Mouse (Mus musculus) MEL (cell line): ENCODE results near the gene Gata2. TPM values are rescaled to one million over a fixed set of nuclear protein-coding genes. Genes with fewer than 3 reads are reported as not detected.

Experiments used
- DNase-seq: peaks from one replicate; pipeline ENCODE4 v3.0.0; 2011; ENCODE audit warnings: low read depth, low spot score
- H3K27ac ChIP-seq: 2 replicates; pipeline ENCODE4 v1.5.1; 2012; ENCODE audit warnings: low read depth, mild to moderate bottlenecking, control low read depth, low read length, moderate library complexity; ENCODE audit not compliant: control insufficient read depth
- H3K27me3 ChIP-seq, 2 experiments: fragments of 150-350 bp in 1 of 2; sonication (generic) in 1 of 2; 2 replicates each; pipeline ENCODE4 v1.6.1; 2012; ENCODE audit warnings: low read length in 2 of 2, mild to moderate bottlenecking in 2 of 2, improper control_type of control experiment in 1 of 2, moderate library complexity in 1 of 2; ENCODE audit not compliant: insufficient read depth in 2 of 2, control insufficient read depth in 1 of 2
- H3K36me3 ChIP-seq, 2 experiments: 2 replicates each; pipeline ENCODE4 v1.6.1; 2012 to 2014; ENCODE audit warnings: low read length in 2 of 2, improper control_type of control experiment in 1 of 2, inconsistent platforms in 1 of 2, mild to moderate bottlenecking in 1 of 2; ENCODE audit not compliant: insufficient read depth in 2 of 2, control insufficient read depth in 1 of 2
- H3K4me1 ChIP-seq, 2 experiments: fragments of 150-350 bp in 1 of 2; sonication (generic) in 1 of 2; 2 replicates each; pipeline ENCODE4 v1.6.1; 2012; ENCODE audit warnings: low read length in 2 of 2, improper control_type of control experiment in 1 of 2, mild to moderate bottlenecking in 1 of 2; ENCODE audit not compliant: insufficient read depth in 2 of 2, control insufficient read depth in 1 of 2
- H3K4me3 ChIP-seq, 2 experiments: fragments of 150-350 bp in 1 of 2; sonication (generic) in 1 of 2; 2 replicates each; pipeline ENCODE4 v1.5.1; 2012; ENCODE audit warnings: low read depth in 2 of 2, low read length in 2 of 2, mild to moderate bottlenecking in 2 of 2, moderate library complexity in 2 of 2, control low read depth in 1 of 2, improper control_type of control experiment in 1 of 2; ENCODE audit not compliant: control insufficient read depth in 1 of 2, insufficient read depth in 1 of 2
- H3K79me2 ChIP-seq: 2 replicates; pipeline ENCODE4 v1.6.1; 2012; ENCODE audit warnings: mild to moderate bottlenecking, low read length, moderate library complexity; ENCODE audit not compliant: control insufficient read depth, poor library complexity, insufficient read depth
- H3K9ac ChIP-seq: 2 replicates; pipeline ENCODE4 v1.6.1; 2012; ENCODE audit warnings: low read depth, mild to moderate bottlenecking, control low read depth, low read length, moderate library complexity; ENCODE audit not compliant: control insufficient read depth, poor library complexity, severe bottlenecking
- H3K9me3 ChIP-seq: fragments of 150-350 bp; sonication (generic); replicated peaks from 2 replicates; pipeline ENCODE4 v1.6.1; 2012; ENCODE audit warnings: mild to moderate bottlenecking, low read length, improper control_type of control experiment, moderate library complexity; ENCODE audit not compliant: insufficient read depth
- CHD1 ChIP-seq: IDR thresholded peaks from 2 replicates; pipeline ENCODE4 v1.6.1; 2012; ENCODE audit warnings: low read depth, mild to moderate bottlenecking, inconsistent platforms, low read length, improper control_type of control experiment
- CHD2 ChIP-seq: IDR thresholded peaks from 2 replicates; pipeline ENCODE4 v1.6.1; 2011; ENCODE audit warnings: low read length, improper control_type of control experiment
- CTCF ChIP-seq, 3 experiments: IDR thresholded peaks in 2 of 3; conservative IDR thresholded peaks in 1 of 3; 2 replicates each; pipeline ENCODE4 v1.5.1; 2011 to 2012; ENCODE audit warnings: low read length in 3 of 3, low read depth in 2 of 3, mild to moderate bottlenecking in 2 of 3, improper control_type of control experiment in 1 of 3, inconsistent platforms in 1 of 3, mixed read lengths in 1 of 3, moderate library complexity in 1 of 3; ENCODE audit not compliant: control insufficient read depth in 1 of 3, insufficient read depth in 1 of 3, poor library complexity in 1 of 3, severe bottlenecking in 1 of 3
- E2F4 ChIP-seq: IDR thresholded peaks from 2 replicates; pipeline ENCODE4 v1.6.1; 2011; ENCODE audit warnings: low read depth, low read length, improper control_type of control experiment, borderline replicate concordance
- ELF1 ChIP-seq: IDR thresholded peaks from 2 replicates; pipeline ENCODE4 v1.6.1; 2014; ENCODE audit warnings: low read depth, mild to moderate bottlenecking, inconsistent platforms, low read length, improper control_type of control experiment, moderate library complexity
- EP300 ChIP-seq, 2 experiments: IDR thresholded peaks; 2 replicates each; pipeline ENCODE4 v1.6.1; 2011; ENCODE audit warnings: improper control_type of control experiment in 2 of 2, low read length in 2 of 2, low read depth in 1 of 2, mild to moderate bottlenecking in 1 of 2
- ETS1 ChIP-seq: IDR thresholded peaks from 2 replicates; pipeline ENCODE4 v1.6.1; 2012; ENCODE audit warnings: low read depth, mild to moderate bottlenecking, inconsistent platforms, low read length, improper control_type of control experiment, moderate library complexity
- GABPA ChIP-seq: IDR thresholded peaks from 2 replicates; pipeline ENCODE4 v1.6.1; 2012; ENCODE audit warnings: low read depth, mild to moderate bottlenecking, inconsistent platforms, low read length, improper control_type of control experiment, moderate library complexity
- HCFC1 ChIP-seq: IDR thresholded peaks from 2 replicates; pipeline ENCODE4 v1.6.1; 2012; ENCODE audit warnings: low read depth, mild to moderate bottlenecking, inconsistent platforms, low read length, improper control_type of control experiment, moderate library complexity
- KAT2A ChIP-seq: conservative IDR thresholded peaks from 2 replicates; pipeline ENCODE4 v1.6.1; 2012; ENCODE audit warnings: low read depth, low read length, improper control_type of control experiment, inconsistent platforms
- MAFK ChIP-seq: IDR thresholded peaks from 2 replicates; pipeline ENCODE4 v1.6.1; 2011; ENCODE audit warnings: low read depth, mild to moderate bottlenecking, low read length, improper control_type of control experiment, borderline replicate concordance
- MAX ChIP-seq: IDR thresholded peaks from 2 replicates; pipeline ENCODE4 v1.6.1; 2011; ENCODE audit warnings: low read length, improper control_type of control experiment
- MEF2A ChIP-seq: IDR thresholded peaks from 2 replicates; pipeline ENCODE4 v1.6.1; 2014; ENCODE audit warnings: low read depth, mild to moderate bottlenecking, inconsistent platforms, low read length, improper control_type of control experiment; ENCODE audit not compliant: poor library complexity, insufficient replicate concordance, severe bottlenecking; ENCODE audit errors: extremely low read depth
- MXI1 ChIP-seq: IDR thresholded peaks from 2 replicates; pipeline ENCODE4 v1.6.1; 2011; ENCODE audit warnings: mild to moderate bottlenecking, low read depth, low read length, improper control_type of control experiment
- MYB ChIP-seq: IDR thresholded peaks from 2 replicates; pipeline ENCODE4 v1.6.1; 2011; ENCODE audit warnings: mild to moderate bottlenecking, low read depth, low read length, improper control_type of control experiment
- MYC ChIP-seq: IDR thresholded peaks from 2 replicates; pipeline ENCODE4 v1.6.1; 2011; ENCODE audit warnings: low read depth, mild to moderate bottlenecking, low read length, improper control_type of control experiment, moderate library complexity
- NELFE ChIP-seq: IDR thresholded peaks from 2 replicates; pipeline ENCODE4 v1.6.1; 2011; ENCODE audit warnings: low read depth, low read length, improper control_type of control experiment
- NRF1 ChIP-seq: IDR thresholded peaks from 2 replicates; pipeline ENCODE4 v1.6.1; 2014; ENCODE audit warnings: low read depth, mild to moderate bottlenecking, inconsistent platforms, low read length, improper control_type of control experiment, moderate library complexity; ENCODE audit not compliant: poor library complexity, insufficient read depth, severe bottlenecking
- POLR2A ChIP-seq, 2 experiments: IDR thresholded peaks; 2 replicates each; pipeline ENCODE4 v1.6.1; 2011 to 2012; ENCODE audit warnings: low read length in 2 of 2, mild to moderate bottlenecking in 2 of 2, control low read depth in 1 of 2, improper control_type of control experiment in 1 of 2, low read depth in 1 of 2, moderate library complexity in 1 of 2; ENCODE audit not compliant: control insufficient read depth in 1 of 2, insufficient read depth in 1 of 2, poor library complexity in 1 of 2
- SIN3A ChIP-seq: IDR thresholded peaks from 2 replicates; pipeline ENCODE4 v1.6.1; 2012; ENCODE audit warnings: low read length, improper control_type of control experiment, inconsistent platforms
- TBP ChIP-seq: IDR thresholded peaks from 2 replicates; pipeline ENCODE4 v1.8.0; 2011; ENCODE audit warnings: low read depth, low read length, improper control_type of control experiment
- TCF12 ChIP-seq: IDR thresholded peaks from 2 replicates; pipeline ENCODE4 v1.6.1; 2014; ENCODE audit warnings: low read depth, mild to moderate bottlenecking, inconsistent platforms, low read length, improper control_type of control experiment, moderate library complexity
- UBTF ChIP-seq: IDR thresholded peaks from 2 replicates; pipeline ENCODE4 v1.6.1; 2012; ENCODE audit warnings: low read depth, mild to moderate bottlenecking, inconsistent platforms, low read length, improper control_type of control experiment, moderate library complexity, borderline replicate concordance; ENCODE audit not compliant: insufficient read depth
- USF1 ChIP-seq: IDR thresholded peaks from 2 replicates; pipeline ENCODE4 v1.6.1; 2014; ENCODE audit warnings: low read depth, mild to moderate bottlenecking, inconsistent platforms, low read length, improper control_type of control experiment, moderate library complexity
- USF2 ChIP-seq, 2 experiments: IDR thresholded peaks; 2 replicates each; pipeline ENCODE4 v1.6.1; 2011 to 2012; ENCODE audit warnings: improper control_type of control experiment in 2 of 2, low read length in 2 of 2, borderline replicate concordance in 1 of 2, inconsistent platforms in 1 of 2, low read depth in 1 of 2, mild to moderate bottlenecking in 1 of 2; ENCODE audit not compliant: insufficient read depth in 1 of 2
- ZC3H11A ChIP-seq: IDR thresholded peaks from 2 replicates; pipeline ENCODE4 v1.6.1; 2012; ENCODE audit warnings: low read depth, mild to moderate bottlenecking, inconsistent platforms, low read length, improper control_type of control experiment
- ZKSCAN1 ChIP-seq: IDR thresholded peaks from 2 replicates; pipeline ENCODE4 v1.6.1; 2012; ENCODE audit warnings: low read depth, mild to moderate bottlenecking, inconsistent platforms, low read length, improper control_type of control experiment, moderate library complexity
- ZNF384 ChIP-seq: IDR thresholded peaks from 2 replicates; pipeline ENCODE4 v1.6.1; 2012; ENCODE audit warnings: low read depth, mild to moderate bottlenecking, inconsistent platforms, low read length, improper control_type of control experiment
- polyA plus RNA-seq, 2 experiments: library from polyadenylated mRNA; stranded (reverse) in 1 of 2; unstranded in 1 of 2; fragments of >175 nt in 1 of 2; fragments of >200 nt in 1 of 2; gene quantifications; 2 replicates each; pipeline versions ENCODE4 v1.2.1 to v1.2.4; 2012; ENCODE audit warnings: low replicate concordance in 2 of 2, low read depth in 1 of 2; ENCODE audit not compliant: insufficient read length in 2 of 2, insufficient read depth in 1 of 2, missing spikeins in 1 of 2
- total RNA-seq: library from RNA; depleted of rRNA; stranded (reverse); fragments of 300-350 nt; gene quantifications from 2 replicates; pipeline ENCODE4 v1.2.3, GENCODE M21; 2012

The Gata2 gene
- total and polyA plus RNA-seq, 3 experiments, result 7.7 to 12.4 TPM; not detected in 1

DNA sequence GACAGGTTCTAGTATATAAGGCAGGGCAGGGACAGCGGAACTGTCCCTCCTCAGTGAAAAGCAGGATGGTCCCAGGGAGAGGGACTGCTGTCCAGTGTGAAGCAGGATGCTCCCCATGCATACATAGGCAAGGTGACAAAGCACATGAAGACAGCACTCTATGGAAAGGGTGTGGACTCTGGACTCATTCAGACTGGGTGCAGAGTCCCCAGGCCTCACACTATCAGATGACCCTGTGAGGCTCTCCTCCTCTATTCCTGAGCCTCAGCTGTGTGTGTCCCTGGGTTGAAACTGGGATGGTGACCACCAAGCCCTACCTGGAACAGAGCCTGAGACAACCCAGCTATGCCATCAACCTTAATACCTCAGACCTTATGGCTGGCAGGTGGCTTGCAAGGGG lies 57.7 kb downstream of the Gata2 start:
- H3K4me3 ChIP-seq, result no peak overlapping the region
- no peaks in the 10 kb centered on the region for H3K9me3 ChIP-seq
- H3K9ac ChIP-seq, result peak overlapping the region; percentile 44; the same call in 1 of the 2 replicates
- peak; percentile 16 for DNase-seq
- peaks cover 0 to 51% of the 10 kb centered on the region in 2 experiments; a peak in 2 of 4 replicates for H3K36me3 ChIP-seq
- H3K27me3 ChIP-seq, result no peaks in the 10 kb centered on the region
- TF ChIP-seq ZNF384, result no peak
- no peak for TF ChIP-seq USF2 (IDR thresholded peaks at IDR 0.05; ENCODE audit: borderline replicate concordance in 1 of 2, insufficient read depth in 1 of 2, low read depth in 1 of 2, low read length in 2 of 2)
- no peak for TF ChIP-seq HCFC1
- TF ChIP-seq MYC, result no peak
- no peak for TF ChIP-seq MAX
- TF ChIP-seq ZKSCAN1, result no peak
- TF ChIP-seq CTCF (IDR thresholded peaks at IDR 0.05 in 2 of 3, conservative IDR thresholded peaks at IDR 0.05 in 1 of 3; ENCODE audit: control insufficient read depth in 1 of 3, insufficient read depth in 1 of 3, low read depth in 2 of 3, low read length in 3 of 3, poor library complexity in 1 of 3, severe bottlenecking in 1 of 3), result no peak
- TF ChIP-seq MAFK, result no peak
- TF ChIP-seq EP300 (IDR thresholded peaks at IDR 0.05; ENCODE audit: low read depth in 1 of 2, low read length in 2 of 2), result no peak
- TF ChIP-seq NRF1, result no peak
- no peak for TF ChIP-seq CHD1
- no peak for TF ChIP-seq MXI1
- TF ChIP-seq TCF12, result no peak
- TF ChIP-seq CHD2, result no peak
- TF ChIP-seq TBP, result no peak
- no peak for TF ChIP-seq NELFE
- no peak for TF ChIP-seq ELF1
- no peak for TF ChIP-seq ZC3H11A
- TF ChIP-seq UBTF, result no peak
- peak overlapping the region; percentile 72 for H3K27ac ChIP-seq
- H3K79me2 ChIP-seq, result no peaks in the 10 kb centered on the region
- H3K4me1 ChIP-seq, result peaks cover 40 to 78% of the 10 kb centered on the region in 2 experiments

DNA sequence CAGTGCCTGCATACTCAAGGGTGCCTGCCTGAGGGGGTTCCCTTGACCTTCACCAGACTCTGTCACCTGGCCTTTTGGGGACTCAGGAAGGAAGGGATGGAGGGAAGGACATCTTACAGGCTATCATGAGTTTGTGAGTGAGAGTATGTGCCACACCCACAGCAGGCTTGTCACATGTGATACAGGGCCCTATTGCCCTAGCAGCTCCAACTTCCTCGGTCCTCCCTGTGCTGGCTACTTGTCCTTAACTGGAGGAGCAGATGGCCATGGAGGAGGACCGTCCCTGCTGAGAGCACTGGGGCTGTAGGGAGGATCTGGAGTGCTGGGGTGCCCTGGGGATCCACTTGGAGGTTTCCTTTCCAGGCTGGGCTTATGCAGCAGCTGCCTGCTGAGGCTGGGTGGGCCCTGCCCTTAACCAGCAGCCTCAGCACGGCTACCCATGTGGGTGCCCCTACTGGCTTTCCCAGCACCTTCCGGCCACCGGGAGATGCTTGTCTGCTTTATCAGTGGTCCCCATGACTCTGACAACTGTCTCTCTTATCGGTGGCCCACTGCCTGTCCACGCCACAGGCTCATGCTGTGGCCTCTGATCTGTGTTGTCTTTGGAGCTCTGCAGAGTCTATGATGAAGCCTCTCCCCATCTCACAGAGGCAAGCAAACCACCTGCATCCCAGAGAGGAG lies 58.2 kb downstream of the Gata2 start:
- peak; percentile 76 for DNase-seq
- Histone ChIP-seq H3K4me3 (no peak overlapping the region), H3K9ac (peak overlapping the region; percentile 44), H3K9me3 (no peaks in the 10 kb centered on the region), H3K4me1 (peaks cover 42 to 83% of the 10 kb centered on the region in 2 experiments), H3K27me3 (no peaks in the 10 kb centered on the region), H3K79me2 (no peaks in the 10 kb centered on the region), H3K36me3 (peaks cover 0 to 56% of the 10 kb centered on the region in 2 experiments; a peak in 2 of 4 replicates), H3K27ac (peak overlapping the region; percentile 72)
- TF ChIP-seq USF2 (IDR thresholded peaks at IDR 0.05; ENCODE audit: borderline replicate concordance in 1 of 2, insufficient read depth in 1 of 2, low read depth in 1 of 2, low read length in 2 of 2) (no peak), MAX (peak; percentile 27), NRF1 (no peak), MYB (peak; percentile 86), GABPA (no peak), USF1 (peak; percentile 47; the same call in 1 of the 2 replicates), MEF2A (peak; percentile 55; the same call in 1 of the 2 replicates), ZKSCAN1 (no peak), SIN3A (peak; percentile 89), KAT2A (no peak), TBP (no peak), ELF1 (peak; percentile 40; the same call in 1 of the 2 replicates), MYC (peak; percentile 26; the same call in 1 of the 2 replicates), E2F4 (no peak), POLR2A (IDR thresholded peaks at IDR 0.05; ENCODE audit: control insufficient read depth in 1 of 2, insufficient read depth in 1 of 2, low read depth in 1 of 2, low read length in 2 of 2, poor library complexity in 1 of 2) (peak in 1 of 2 experiments; percentile 38; a peak in 1 of 4 replicates), MAFK (peak; percentile 42; the same call in 1 of the 2 replicates), TCF12 (peak; percentile 94), ETS1 (peak; percentile 79)
